Mouse (Mus musculus) layer of hippocampus, adult 8-10 months (tissue): ENCODE results near the gene Dus1l. TPM values are rescaled to one million over a fixed set of nuclear protein-coding genes. Genes with fewer than 3 reads are reported as not detected.
"Not testable (repeated sequence)": the region's sequence is repeated elsewhere in the genome, so short reads cannot be mapped to it uniquely, and the experiment has no call there.

ENCODE experiments used
- DNase-seq, 2 experiments: peaks; one replicate each; pipeline ENCODE4 v3.0.0; 2022; ENCODE audit warnings: low spot score in 2 of 2
- total RNA-seq, 4 experiments: library from RNA; stranded (reverse); gene quantifications; 2 replicates each; pipeline ENCODE4 v1.2.4; 2022

The Dus1l gene
- total RNA-seq = 10 to 100 TPM; 48.3 to 53.3 (median 49.9) TPM

DNA sequence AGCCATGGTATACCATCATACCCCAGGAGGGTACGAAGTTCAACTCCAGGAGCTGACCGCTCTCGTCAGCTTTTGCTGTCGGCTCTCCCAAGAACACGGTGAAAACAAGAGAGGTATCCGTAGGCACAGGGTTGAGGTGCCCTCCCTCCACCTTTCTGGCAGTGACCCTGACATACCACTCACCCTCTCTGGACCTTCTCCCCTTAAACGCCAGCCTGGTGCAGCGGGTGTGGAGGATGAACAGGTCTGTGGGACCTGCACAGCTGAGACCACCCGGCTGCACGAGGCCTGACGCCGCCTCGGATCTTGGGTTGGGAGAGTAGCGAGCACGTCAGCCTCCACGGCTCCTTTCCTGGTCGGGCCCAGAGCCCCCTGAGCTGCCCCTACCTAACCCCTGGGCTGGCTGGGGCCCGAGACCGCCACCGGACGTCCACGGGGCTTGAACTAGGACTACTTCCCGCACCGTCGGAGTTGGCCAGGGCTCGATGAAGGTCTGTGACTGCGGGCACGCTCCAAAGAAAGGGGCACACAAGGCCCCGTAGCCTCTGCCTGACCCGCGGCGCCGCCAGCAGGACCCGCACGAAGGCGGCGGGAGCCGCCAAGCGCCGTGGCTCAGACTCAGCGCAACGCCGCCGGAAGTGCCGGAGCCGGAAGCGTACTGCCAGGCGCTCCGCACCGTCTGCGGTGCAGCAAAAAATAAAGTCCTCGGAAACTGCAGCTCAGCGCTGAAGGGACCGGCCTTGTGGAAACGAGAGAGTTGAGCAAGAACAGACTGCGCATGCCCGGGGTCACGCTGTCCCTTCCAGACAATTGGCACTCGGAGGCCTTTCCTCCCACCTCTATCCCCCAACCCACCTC lies at the start of gene Dus1l:
Dus1l (minus strand) TSS at position 648 of the 858 bp plus-strand sequence.
- DNase-seq = peak; percentile 90 to 98

DNA sequence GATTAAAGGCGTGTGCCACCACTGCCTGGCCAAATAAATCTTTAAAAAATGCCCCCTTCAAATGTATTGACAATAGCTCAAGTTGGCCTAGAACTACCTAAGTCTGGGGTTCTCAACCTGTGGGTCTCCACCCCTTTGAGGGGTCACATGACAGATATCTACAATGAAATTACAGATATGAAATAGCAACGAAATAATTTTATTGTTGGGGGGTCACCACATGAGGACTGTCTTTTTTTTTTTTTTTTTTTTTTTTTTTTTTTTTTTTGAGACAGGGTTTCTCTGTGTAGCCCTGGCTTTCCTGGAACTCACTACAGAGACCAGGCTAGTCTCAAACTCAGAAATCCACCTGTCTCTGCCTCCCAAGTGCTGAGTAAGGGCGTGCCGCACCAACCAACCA lies 48.1 kb upstream of the Dus1l start:
- DNase-seq = no peak

DNA sequence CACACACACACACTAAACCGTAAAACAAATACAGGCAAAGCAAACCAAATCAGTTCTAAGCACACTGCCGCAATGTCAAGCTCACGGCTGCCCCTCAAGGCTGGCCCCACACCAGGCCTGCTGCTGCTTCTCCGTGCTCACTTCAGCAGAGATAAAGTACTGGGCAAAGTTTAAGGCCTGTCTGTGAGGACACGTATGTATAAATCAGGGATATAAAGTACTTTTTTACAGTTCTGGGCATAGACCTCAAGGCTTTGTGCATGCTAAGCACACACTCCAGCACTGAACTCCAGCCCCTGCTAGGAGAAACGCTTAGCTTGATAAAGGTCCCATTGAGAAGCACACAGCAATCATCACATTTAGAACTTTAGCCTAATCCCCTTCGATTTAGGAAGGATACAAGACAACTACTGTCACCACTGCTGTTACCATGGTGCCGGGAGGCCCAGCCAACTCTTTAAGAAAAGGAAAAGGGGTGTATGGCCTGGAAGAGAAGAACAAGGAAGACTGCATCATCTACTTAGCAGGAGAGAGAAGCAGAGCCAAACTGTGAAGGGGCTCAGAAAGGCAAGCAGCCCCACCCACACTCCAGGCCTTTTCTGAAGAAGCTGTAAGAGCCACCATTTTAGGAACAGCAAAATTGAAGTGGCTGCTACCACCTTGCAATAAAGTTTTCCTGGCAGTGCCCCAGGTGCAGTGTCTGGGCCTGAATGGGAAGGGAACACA lies 37.5 kb upstream of the Dus1l start:
- DNase-seq = no peak

DNA sequence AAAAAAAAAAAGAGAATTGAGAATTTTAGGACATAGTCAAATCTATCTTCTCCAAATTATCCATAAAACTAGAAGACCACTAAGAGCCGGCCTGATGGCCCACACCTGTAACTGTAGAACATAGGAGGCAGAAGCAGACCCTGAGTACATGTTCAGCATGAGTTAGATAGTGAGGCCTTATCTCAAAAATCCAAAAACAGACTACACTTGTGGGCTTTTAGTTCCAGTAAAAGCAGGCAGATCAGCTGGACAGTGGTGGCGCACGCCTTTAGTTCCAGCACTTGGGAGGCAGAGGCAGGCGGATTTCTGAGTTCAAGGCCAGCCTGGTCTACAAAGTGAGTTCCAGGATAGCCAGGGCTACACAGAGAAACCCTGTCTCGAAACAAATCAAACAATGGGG lies 36.8 kb upstream of the Dus1l start:
- not testable (repeated sequence) for DNase-seq

DNA sequence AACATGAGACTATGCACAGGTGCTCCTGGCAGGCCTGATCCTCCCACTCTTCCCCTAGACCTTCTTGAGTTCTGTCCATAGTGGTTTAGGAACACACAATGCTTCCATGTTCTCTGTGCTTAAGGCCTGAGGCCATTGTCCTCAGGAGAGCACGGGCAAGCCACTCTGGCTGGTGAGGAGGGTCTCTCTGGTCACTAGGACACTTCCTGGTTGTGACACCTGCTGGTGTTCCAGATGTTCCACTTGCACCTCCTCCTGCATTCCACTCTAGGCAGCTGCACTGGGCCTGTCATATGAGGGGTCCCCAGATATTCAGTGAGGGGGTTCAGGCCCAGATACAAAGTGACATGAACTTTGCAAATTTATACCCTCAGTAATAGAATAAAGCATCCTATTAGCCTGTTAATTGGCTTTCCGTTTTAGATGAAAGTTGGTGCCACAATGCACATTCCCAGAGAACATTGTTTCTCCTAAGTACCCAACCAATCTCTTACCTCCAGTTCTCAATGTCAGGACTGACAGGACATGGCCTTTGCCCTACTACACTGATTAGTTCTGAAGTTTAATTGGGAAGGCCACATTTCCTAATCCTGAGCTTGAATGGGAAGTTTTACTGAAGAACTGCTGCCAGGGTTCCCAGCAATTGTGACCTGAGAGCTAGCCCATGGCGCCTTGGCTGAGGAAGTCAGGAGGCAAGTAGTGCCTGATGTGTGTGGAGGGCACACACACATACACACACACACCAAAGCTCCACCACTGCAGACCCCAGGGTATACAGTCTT lies 35.6 kb upstream of the Dus1l start:
- no peak for DNase-seq

DNA sequence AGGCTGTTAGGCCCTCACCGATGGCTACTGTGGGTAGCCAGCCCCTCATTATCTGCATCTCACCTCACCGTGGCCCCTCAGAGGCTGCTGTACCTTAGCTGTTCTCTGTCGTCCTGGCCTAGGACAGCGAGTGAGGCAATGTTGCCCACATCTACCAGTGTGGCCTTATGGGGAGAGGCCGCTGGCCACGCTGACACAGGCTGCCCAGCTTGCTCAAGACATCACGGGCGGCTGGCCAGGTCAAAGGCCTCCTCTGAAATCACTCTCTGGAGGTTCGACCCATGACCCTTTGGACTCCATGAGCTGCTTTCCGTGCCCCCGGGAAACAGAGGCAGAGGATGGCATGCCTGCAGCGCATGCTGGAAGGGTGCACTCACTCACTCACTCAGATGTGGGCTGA lies 34.5 kb upstream of the Dus1l start:
- no peak for DNase-seq

DNA sequence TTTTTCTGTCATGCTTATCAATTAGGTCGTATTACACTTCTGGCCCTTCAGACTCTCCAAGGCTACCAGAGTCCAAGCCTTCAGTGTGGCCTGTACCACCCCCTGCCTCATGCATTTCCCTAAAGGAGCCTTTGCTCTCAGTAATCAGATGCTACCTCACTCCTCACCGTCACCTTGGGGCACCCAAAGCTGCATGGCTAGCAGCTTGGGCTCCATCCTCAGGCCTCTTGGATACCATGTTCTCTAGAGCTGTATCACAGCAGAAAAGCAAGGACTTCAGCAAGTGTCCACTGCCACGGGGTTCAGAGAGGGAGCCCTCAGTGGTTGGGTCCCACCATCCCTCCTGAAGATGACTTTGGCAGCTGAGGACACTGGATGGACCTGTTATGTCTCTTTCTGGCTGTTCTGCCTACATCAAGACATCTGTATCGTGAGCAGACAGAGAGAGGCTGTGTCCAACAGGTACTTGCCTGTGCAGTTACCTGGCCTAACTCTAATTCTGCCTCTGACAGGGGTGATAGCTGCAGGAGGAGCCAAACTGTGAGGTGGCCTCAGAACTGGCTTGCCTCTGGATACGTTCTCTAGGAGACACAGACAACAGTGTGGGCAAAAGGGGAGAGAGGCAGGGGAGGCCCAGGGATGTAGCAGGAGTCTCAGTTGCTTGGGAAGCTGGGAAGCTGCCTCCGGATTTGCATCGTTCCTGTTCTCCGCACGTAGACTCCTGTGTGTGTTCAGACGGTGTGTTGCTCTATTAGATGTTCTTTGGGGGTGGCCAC lies 33.7 kb upstream of the Dus1l start:
- no peak for DNase-seq

DNA sequence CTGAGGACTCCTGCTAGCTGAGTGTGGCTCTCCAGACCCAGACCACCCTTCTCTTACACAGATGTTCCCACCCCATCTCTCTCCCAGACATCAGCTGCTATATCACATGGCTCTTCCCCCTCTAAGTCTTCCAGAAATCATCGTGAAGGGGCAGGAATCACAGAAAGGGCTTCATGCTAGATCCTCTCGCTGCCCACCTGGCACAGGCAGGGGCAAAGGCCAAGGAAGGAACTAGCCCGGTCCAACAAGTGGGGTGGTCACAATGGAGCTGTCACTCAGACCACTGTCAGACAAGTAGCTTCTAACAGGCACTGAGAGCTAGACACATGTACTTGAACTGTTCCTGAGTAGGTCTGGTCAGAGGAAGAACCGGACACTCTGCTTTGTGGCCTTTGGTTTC lies 32.2 kb upstream of the Dus1l start:
- no peak for DNase-seq

DNA sequence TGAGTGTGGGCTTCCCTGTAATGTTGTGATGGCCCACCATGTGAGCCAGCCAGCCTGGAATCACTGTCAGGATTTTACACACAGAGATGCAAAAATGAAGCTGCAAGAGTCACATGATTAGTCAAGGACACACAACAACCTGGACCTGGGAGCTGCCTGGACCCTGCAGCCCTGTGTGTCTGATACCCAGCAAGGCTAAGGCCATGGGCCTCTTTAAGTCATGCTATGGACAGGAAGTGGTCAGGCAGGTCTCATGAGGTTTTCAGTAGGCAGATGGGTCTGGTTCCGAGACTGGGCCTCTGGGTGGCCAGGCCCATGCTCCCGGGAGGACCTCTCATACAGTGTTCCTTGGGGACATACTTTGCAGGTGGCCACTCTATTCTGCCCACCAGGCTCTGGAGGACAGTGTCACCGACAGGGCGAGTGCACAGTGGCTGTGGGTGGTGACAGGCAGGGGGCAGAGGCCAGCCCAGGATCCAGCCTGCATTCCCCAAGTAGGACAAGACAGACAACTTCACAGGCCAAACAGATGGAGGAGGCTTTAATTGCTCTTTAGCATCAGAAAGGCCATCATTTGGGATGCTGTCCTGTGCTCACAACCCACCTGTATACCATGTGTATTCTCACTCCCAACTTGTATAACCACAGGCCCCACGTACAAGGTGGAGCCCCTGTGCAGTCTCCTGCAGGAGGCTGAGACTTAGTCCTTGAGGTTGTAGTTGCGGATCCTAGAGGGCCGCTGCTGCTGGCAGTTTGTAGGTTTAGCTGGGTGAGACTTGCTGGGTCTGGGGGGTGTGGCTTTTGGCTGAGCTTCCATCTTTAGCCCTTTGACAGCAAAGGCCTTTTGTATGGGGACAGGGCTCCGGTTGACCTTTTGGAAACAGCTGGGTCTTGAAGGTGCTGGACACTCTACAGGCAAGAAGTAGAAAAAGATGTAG lies 30.1 kb upstream of the Dus1l start:
- DNase-seq = no peak

DNA sequence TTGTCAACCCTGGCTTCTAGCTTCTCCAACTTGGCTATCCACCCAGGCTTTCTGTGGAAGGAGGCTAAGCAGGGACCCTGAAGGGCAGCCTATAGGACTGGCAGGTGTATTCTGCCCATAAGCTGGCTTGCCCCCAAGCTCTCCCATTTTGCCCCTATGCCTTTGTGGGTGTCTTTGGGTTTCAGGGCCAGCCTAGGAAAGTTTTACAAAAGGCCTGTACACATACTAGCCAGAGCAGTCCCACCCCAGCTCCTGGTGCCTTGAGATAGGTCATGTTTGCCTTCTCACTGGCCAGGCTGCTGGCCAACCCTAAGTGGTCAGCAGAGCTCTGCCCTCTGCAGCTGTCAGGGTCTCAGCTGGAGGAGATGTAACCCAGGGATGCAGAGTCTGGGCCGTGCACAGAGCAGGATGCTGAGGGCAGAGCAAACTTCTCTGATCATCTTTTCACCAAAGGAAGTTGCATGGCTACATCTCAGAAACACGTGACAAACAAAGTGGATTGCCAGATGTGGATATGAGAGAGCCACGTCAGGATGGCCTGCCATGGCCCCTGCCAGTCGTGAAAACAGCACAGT lies 29.2 kb upstream of the Dus1l start:
- no peak for DNase-seq

DNA sequence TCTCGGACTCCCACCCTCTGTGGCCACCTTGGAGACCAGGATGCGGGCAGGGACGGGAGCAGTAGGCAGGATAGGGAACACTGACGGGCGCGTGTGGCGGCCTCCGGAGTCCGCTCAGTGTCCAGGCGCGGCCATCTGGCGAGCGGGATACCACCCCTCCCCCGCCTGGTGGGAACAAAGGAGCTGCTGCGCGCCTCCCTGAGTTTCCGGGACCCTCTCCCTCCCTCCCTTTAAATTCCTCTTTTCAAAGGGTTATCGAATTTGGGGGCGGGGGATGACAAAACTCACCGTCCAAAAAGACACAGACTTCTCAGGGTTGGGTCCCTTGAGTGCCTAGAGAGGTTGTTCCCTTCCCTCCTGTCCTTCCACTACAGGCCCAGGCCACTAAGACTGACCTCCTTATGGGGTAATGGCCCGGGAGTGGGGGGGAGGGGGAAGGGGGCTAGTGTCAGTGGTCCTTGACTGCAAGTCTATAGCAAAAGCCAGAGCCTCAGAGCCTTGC lies 28.6 kb upstream of the Dus1l start:
- DNase-seq = no peak

DNA sequence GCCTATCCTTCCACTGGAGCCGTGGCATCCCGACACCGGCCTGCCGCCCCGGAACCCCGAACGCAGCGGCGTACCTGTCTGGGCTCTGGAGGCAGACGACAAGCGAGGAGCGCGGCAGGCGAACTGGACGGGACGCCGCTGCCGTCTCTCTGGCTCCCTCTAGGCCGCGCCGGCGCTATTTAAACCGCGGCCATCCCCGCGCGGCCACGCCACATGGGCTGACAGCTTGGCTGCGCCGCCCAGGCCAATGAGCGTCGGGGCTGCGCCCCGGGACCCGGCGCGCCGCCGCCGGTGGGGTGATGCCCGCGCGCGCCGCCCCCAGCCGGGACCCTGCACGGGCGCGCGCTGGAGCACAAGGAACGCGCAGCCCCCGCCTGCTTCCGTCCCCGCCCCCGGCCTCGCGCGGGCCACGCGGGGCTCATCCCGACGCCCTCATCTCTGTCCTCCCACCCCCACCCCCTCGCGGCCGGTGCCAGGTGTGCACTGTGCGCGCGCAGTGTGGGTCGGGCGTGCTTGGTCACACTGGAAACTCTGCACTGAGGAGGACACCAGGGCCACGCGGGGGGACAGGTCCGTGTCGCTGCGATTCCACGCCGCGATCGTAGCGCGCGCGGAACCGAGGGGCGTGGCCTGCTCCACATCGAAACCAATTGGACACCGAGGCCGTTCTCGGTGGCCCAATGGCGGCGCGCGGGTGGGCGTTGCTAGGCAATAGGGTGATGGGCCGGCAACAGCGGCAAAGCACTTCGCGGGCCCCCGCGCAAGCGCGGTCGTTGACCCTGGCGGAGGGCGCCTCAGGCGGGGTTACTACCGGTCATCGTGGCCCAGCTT lies 28.0 kb upstream of the Dus1l start, which contains the start of gene Fasn:
Fasn (minus strand) TSS at position 592 of the 831 bp plus-strand sequence.
- DNase-seq = peak; percentile 97 to 98

DNA sequence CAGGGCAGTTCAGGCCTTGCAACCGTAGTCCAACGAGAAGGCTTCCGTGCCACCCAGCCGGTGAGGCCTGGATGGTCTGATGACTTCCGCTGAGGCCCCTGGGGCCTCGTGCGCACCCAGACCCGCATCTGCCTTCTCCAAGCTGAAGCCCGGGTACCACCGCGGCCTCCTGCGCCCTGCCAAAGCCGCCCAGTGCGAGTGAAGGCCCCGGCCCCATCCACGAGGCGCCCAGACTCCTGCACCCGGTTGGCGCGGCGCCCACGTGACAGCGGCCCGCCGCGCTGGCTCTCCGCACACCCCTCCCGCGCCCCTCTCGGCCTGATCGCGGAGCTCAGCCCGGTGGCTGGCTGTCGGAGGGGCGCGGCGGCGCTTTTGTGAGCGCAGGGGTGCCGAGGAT lies 27.3 kb upstream of the Dus1l start:
- DNase-seq = no peak

DNA sequence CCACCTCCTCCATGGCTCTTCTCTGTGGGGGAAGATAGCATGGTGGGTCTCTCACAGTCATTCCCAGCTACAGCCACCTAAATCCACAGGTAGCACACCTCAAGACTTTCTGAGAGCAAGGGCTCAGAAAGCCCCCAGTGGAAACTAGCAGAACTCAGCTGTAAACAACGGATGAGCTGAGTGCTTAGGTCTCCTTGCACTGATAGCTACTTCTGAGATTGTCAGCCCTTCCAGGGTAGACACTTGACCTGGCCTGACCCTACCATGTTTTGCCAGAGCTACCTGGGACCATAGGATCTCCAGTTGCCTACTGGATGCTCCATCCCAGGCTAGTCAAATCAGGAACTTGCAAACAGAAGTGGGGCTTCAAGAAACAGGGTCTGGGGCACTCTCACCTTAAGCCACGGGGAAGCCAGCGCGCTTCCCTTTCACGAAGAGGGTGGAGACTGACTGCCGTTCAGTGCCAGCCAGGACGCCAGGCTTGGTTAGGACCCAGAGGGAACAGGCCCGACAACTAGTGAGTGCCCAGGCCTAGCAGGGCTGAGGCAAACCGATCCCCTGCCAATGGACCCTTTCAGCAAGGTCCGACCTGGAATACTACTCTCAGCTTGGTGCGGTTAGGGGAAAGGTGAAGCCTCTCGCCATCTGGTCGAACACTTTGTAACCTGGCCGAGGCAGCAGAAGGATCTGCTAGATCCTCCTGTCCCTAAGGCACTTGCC lies 26.8 kb upstream of the Dus1l start:
- no peak for DNase-seq

DNA sequence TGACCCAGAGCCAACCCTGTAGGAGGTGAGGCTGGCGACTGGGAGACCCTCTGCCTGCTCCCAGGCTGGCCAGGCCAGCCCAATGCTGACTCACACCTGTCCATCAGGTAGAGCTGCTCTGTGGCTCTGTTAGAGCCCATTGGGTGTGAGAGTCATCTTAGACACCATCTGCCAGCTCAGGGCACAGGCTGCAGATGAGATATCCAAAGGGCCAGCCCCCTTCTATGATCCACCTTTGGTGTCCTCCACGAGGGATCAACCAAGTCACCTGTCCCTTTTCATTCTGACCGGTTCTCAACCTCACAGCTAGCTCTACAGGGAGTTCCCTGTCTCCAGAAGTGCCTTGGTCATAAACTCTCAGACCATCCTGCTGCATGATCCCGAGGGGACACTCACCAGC lies 26.1 kb upstream of the Dus1l start:
- DNase-seq = no peak

DNA sequence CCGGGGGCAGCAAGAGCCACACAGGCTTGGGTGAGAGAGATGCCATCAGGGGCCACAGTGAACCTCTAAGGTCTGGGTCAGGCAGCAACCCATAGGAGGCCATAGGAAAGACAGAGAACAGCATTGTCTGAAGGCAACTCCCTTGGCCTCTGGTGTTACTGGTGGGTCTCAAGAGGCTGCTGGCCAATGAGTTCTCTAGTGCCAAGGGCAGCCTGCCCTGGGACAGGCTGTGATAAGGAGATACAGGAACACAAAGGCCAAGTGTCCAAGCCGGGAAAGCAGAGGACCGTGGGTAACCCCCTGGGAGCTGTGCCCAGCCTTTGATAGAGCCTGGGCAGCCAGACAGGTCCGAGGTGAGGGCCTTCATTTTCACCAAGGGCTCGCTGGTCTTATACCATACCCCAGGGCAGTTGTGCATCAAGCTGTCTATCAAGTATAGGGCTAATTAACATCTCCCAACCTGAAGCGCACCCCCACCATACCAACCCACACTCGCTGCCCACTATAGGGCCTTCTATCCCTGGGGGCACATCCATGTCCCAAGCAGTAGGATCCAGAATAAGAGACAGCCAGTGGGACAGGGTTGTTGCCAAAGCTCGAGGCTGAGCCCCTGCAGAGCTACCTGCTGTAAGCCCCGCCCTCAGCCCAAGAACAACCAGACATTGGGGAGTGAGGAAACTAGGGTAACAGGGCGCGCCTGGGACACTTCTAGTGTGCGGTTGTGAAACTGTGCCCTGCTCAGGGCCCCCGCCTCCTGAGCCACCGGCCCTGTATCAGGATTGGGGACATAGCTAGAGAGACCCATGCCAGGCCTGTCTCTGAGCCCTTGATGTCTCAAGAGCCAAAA lies 25.1 kb upstream of the Dus1l start:
- DNase-seq = no peak

DNA sequence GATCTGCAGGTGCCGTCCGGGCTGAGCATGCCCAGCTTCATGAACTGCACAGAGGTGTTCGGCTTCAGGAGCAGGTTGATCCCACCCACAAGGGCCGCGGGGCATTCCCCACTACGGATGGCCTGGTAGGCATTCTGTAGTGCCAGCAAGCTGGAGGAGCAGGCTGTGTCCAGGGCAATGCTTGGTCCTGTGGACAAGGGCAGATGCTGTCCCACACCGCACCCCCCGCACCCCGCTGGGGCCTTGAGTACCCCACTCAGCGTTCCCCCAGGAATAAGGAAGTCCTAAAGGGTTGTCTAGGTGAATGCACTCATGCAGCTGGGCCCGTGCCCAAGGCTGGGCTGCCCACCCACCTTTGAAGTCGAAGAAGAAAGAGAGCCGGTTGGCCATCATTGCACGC lies 24.3 kb upstream of the Dus1l start:
- no peak for DNase-seq
